Mouse (Mus musculus): ENCODE results near the gene Arhgap28. TPM values are rescaled to one million over a fixed set of nuclear protein-coding genes. Genes with fewer than 3 reads are reported as not detected.
A peak's percentile ranks its signal among the peaks of the same experiment; 100 is the strongest.
"Not testable (repeated sequence)": the region's sequence is repeated elsewhere in the genome, so short reads cannot be mapped to it uniquely, and the experiment has no call there.

Arhgap28 gene
- total RNA-seq, 2 experiments from 2014 or later: 12.6 to 13.1 TPM

- no peak for DNase-seq
Measured at GRCm38 (mm10) chr17:67877599-67877998, 126.3 kb downstream of the Arhgap28 start.

DNA sequence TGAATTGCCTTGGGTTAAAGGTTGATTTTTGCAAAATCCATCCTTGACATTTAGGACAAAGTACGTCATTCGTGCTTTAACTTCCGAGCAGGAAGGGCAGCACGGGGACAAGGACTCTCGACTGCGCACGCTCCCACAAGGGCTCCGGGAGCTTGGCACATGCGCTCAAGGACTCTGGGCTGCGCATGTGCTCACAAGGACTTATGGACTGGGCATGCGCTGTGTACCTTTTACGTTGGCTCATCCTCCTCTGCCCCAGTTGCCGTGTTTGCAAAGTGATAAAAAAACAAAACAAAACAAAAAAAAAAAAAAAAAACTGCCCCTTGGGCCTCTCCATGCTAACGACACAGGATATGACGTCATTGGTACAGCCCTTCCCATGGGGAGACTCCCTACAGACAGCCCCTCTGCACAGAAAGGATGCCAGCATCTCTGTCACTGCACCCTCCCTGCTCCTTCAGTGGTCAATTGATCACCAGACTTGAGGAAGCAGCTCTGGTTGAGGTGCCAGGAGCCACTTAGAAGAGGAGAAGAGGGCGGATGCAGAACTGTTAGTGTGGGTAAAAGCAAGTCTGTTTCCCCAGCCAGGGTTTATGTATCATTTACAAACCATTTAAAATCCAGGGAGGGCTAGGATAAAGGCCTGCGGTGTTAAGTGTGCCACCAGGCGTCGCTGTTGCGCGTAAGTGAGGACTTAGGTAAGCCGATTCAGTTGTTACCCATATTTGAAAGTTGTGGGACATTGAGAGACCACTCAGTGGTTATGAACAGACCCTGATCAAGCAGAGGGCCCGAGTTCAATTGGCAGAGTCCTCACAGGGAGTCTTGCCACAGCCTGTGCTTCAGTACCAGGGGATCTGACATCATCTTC, 134.0 kb downstream of the Arhgap28 start:
- peak; percentile 84 for DNase-seq

DNA sequence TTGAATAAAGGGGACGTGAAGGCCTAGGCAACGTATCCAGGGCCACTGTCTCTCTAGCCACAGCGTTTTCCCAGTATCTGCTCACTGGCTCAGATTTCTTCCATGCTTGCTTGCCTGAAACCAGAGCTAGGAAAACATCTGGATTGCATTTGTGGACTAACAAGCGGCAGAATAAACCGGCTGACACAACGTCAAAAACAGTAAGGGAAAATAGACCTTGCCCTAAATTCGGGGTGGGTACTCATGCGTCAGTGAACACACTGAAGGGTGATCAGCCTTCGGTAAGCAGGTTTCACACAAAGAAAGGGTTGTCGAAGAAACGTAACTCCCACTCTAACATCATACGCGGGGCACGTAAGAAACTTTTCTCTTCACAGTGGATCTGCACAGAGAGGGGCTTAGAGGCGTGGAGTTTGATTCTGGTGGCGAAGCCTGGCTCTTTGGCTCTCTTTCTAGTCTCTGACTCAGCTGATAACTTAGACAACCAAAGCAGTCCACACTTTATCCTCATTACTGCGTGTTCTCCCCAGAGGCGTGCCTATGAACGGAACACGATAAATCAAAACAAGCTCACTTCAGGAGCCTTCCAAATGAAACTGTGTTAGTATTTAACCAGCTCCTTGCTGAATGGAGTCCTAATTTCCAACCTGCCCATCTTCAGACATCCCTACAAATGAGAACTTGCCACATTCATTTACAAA, 137.2 kb downstream of the Arhgap28 start:
- no peak for DNase-seq

GRCm38 (mm10) chr17:67866026-67866425, 137.9 kb downstream of the Arhgap28 start:
- DNase-seq: no peak

DNA sequence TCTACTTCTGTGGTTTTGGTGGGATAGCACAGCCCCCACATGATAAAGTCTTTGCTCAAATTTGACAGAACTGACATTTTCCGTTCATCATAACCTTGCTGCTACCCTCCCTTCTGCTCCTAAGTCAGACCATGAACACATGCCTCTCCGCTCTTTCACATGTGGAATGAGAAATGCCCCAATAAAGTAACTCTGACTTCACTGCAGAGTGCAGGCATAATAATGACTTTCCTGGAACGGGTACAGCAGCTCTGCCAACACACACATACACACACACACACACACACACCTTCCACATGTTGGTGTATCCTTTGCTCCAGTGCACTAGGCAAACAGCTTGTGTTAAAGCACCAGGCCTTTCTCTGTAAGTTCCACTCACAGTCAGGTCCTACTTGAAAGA, 139.0 kb downstream of the Arhgap28 start:
- DNase-seq: no peak

DNA sequence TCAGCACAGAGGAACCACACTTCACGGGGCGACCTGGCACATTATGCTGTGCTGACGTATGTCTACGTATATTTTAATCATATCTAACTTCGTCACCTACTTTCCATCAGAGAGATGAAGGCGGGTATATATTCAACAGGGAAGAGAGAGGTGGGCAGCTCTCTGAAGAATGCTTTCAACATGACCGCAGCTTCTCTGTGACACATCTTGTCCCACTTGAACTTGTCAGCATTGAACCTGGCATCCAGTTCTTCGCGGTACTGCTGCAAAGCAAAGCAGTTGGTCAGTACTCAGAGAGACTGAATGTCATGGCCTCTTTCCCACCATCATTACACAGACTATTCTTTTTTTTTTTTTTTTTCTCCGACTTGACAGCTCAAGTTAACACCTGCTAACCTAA, 139.6 kb downstream of the Arhgap28 start:
- no peak for DNase-seq

- DNase-seq: peak; percentile 79
Measured at GRCm38 (mm10) chr17:67861744-67862535, 142.0 kb downstream of the Arhgap28 start.

DNA sequence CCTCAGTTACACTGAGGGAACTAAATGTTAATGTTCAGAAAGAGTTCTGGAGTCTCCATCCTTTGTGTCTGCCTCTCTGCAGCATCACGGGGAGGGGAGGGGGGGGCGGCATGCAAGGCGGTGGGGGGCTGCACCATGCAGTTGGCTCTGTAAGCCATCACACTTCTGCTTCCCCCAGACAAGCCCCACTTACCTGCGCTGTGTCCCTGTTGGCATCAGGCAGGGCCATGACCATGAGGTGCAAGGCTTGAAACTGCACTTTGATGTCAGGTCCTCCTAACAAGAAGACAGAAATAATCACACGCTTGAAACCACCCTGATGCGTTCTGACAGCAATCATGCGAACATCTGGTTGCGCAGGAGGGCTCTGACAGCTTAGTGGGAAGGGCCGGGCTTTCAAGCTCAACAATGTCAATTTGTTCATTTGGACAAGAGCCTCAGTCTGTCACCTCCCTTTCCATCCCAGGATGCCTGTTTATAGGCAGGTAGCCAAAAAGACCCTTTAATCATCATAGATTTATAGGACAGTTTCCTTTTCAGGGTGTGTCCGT, 142.8 kb downstream of the Arhgap28 start:
- no peak for DNase-seq

GRCm38 (mm10) chr17:67841494-67841893, 162.4 kb downstream of the Arhgap28 start:
- not testable (repeated sequence) for DNase-seq

GRCm38 (mm10) chr17:67838948-67839347, 165.0 kb downstream of the Arhgap28 start:
- DNase-seq: no peak

DNA sequence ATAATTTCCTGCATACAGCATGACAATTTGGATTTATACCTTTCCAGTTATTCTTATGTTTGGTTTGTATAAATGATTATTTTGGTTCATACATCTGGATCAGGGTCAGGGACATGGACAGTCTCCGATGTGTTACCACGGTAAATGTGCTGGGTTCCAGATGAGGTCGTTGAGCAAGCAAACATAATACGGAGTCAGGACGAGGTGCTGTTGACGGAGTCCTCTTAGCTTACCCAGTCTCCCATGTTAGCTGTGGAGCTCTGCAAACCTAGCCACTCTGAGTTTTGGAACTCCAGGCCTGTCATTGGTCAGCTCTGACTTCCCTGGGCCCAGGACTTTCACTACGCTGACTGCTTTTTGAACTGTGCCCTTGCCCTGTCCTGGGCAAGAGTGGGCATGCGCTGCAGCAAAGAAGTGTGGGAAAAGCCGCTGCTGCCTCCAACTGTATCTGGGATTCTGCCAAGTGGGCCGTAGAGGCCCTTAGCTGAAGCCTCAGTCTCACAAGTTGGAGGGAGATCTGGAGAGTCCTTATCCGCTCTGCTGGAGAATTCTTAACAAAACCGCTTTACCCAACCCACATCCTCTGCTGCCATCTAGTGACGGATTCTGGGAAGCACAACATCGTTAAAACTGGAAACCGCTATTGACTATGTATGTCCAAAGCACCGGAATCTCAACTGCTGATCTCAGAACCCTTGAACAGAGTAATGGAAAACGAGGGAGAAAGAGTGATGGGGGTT, 166.4 kb downstream of the Arhgap28 start:
- DNase-seq: peak; percentile 77

DNA sequence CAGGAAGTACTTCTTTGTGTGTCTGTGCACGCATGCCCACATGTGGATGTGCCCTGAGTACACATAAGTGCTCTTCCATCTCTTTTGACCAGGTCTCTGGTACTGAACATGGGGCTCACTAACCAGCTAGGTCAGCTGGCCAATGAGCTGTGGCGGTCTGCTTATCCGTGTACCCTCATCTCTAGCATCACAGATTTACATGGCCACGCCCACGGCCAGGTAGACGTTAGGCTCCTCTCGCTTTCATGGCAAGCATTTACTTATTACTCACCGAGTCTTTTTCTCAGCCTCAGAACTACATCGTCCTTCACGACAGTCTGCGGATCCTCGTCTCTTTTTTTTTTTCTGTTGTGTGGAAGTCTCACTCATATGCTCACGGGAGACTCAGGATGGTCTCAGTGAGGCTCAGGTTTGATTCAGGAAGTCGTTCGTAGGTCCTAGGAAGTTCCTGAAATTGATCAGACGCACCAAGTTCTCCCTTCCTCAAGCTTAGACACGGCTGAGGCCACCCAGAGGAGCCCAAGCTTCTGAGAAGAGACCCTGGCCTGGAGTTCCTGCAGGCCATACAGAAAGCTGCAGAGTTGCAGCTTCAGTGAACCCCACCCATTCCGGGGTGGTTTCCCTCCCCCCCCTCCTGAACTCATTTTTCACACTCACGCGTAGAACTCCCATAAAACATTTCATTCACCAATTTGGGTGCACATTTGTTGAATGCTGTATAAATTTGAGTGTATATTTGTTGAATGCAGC, 167.6 kb downstream of the Arhgap28 start:
- no peak for DNase-seq

DNA sequence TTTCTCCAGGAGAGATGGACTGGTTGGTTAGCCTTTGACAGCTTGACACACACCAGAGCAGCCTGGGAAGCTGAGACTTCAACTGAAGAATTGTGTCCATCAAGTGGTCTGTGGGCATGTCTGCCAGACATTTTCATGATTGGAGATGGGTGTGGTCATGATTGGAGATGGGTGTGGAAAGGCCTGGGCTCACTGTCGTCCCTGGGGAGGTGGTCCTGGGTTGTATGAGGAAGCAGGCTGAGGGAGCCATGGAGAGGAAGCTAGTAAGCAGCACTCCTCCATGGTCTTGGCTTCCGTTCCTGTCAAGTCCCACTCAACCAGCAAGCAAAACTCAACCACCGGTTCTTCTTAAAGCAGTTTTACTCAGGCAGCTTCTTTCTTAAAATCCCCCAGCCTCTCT, 176.5 kb downstream of the Arhgap28 start:
- no peak for DNase-seq

DNA sequence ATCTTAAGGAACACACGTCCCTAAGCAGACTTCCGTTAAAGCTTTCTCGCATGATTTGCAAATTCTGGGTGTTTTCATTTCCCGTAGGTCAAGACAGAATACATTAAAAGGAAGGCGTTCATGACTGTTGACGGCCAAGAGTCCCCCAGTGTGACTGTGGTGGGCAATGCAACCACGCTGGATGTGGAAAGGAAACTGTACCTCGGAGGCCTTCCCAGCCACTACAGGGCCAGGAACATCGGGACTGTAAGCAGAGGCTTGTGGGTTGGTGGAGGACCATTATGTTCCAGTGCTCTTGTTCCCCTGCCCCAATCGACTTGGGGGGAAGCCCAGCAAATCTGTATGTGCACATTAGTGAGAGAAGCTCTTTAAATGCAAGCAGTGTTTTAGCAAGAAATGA, 187.0 kb downstream of the Arhgap28 start:
- DNase-seq: no peak

DNA sequence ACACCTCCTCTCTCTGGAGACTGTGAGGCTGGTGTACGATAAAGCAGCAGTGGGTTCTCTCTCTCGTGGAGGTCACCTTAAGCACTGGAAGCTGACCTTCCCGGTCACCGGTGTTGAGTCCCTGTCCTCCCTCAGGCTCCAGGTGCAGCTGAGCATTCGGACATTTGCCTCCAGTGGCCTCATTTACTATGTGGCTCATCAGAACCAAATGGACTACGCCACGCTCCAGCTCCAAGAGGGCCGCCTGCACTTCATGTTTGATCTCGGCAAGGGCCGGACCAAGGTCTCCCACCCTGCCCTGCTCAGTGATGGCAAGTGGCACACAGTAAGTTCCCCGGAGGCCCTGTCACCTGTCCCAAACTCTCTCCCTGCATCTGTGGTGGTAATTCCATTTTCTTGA, 188.2 kb downstream of the Arhgap28 start:
- DNase-seq: no peak

DNA sequence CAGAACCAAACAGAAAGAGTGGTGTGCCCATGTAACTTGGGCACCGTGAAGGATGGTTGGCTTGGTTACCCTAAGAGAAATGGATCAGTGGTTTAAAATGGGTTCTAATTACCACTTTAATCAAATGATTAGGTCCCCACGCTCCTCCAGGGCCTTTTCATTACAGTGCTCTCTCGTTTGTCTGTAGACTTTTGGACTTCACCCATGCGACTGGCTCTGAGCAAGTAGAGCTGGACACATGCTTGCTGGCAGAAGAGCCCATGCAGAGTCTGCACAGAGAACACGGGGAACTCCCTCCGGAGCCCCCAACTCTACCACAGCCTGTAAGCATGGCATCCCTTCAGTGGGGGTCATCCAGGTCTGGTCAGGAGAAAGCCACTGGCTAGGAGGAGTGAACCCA, 190.3 kb downstream of the Arhgap28 start:
- DNase-seq: no peak

DNA sequence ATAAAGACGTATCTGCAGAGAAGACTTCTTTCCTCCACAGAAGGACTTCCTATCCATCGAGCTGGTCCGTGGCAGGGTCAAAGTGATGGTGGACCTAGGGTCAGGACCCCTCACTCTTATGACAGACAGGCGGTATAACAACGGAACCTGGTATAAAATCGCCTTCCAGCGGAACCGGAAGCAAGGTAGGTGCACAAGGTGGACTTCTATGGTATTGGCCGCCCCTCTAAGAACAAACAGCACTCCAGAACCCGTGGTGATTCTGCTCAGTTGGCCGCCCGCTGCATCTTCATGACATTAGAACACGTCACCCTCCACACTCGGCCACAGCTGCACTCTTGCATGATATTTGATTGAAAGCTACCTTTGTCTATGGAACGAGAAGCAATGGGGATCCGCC, 194.7 kb downstream of the Arhgap28 start:
- DNase-seq: no peak

Data from adrenal gland, postnatal 10 days (tissue).